In the genomic region with DNA sequence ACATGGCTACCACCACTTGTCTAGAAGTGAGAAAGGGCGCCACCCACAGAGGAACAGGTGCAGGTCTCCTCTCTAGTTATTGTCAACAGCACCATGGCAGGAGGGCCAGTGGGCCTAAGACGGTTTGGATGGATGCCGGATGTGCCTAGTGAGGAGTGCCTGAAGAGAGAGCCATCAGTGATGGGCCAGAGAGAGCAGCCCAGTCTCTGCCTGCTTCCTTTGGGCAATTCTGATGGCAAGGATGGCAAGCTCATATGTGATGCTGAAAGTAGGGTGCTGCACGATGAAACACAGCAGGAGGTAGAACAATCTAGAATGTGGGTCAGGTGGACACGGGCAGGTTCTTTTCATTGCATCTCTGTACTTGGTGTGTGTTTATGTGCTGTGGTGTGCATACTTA, we compare ENCODE assay signal across 24 mouse cellular contexts.
DNase-seq lines count a peak whose midpoint lies in the region; ATAC-seq and TF ChIP-seq lines count a peak whose summit lies in the region.
"Had no signal": no experiment of that assay in that cellular context is flagged by ENCODE, and none has a peak within 500 bp of the region (broad histone marks: within the 10 kb centered on the region; RNA-seq: fewer than 3 reads in every experiment).

No protein-coding gene starts in this region.

- no peaks in the 10 kb centered on the region for H3K9me3 ChIP-seq in embryonic facial prominence, embryonic 14.5 days (ENCODE audit: control insufficient read depth, low read length)
- 0 out of 2 replicates have a peak, but pooled peaks cover 4% of the 10 kb centered on the region for H3K9me3 ChIP-seq in embryonic facial prominence, embryonic 10.5 days
- H3K9me3 ChIP-seq in hindbrain, embryonic 10.5 days: no peaks in the 10 kb centered on the region
- no peaks in the 10 kb centered on the region for H3K9me3 ChIP-seq in hindbrain, embryonic 11.5 days (ENCODE audit: control insufficient read depth, low read length)
- no peaks in the 10 kb centered on the region for H3K9me3 ChIP-seq in neural tube, embryonic 13.5 days
- H3K9me3 ChIP-seq: forebrain, embryonic 12.5 days; forebrain, embryonic 15.5 days; G1E had no signal

- 86% methylated on average over 5 of the region's 5 CpGs for WGBS in embryonic facial prominence, embryonic 14.5 days
- WGBS in embryonic facial prominence, embryonic 10.5 days: 89% methylated on average over 5 of the region's 5 CpGs
- 88% methylated on average over 5 of the region's 5 CpGs for WGBS in hindbrain, embryonic 10.5 days
- 93% methylated on average over 5 of the region's 5 CpGs for WGBS in hindbrain, embryonic 11.5 days
- WGBS in neural tube, embryonic 13.5 days: 88% methylated on average over 5 of the region's 5 CpGs

- 0 out of 2 replicates have a peak, but pooled peaks have one; percentile 19 for ATAC-seq in embryonic facial prominence, embryonic 14.5 days (ENCODE audit: low read depth)
- ATAC-seq in hindbrain, embryonic 11.5 days (ENCODE audit: low FRiP score): no peak
- 0 out of 2 replicates have a peak, but pooled peaks have one; percentile 9 for ATAC-seq in neural tube, embryonic 13.5 days (ENCODE audit: low read depth)
- ATAC-seq: activated CD4-positive, CD25-positive, alpha-beta regulatory T cell, adult 4 months; CD4-positive, CD25-positive, alpha-beta regulatory T cell, adult 4 months; forebrain, embryonic 15.5 days; forebrain, postnatal 0 days; Patski had no signal

- intact Hi-C loops in gastrocnemius, adult 2 months (cut with DNase I): no loop called here

- H3K27ac ChIP-seq in embryonic facial prominence, embryonic 14.5 days (replicated peaks; ENCODE audit: low read depth, low read length): no peak overlapping the region
- H3K27ac ChIP-seq in embryonic facial prominence, embryonic 10.5 days (replicated peaks): no peak overlapping the region
- H3K27ac ChIP-seq in gastrocnemius, adult 2 months: peak overlapping the region; percentile 31
- H3K27ac ChIP-seq in hindbrain, embryonic 10.5 days: 0 out of 2 replicates have a peak overlapping the region, but pooled peaks have one; percentile 23
- H3K27ac ChIP-seq in hindbrain, embryonic 11.5 days (ENCODE audit: low read depth, low read length): no peak overlapping the region
- 0 out of 2 replicates have a peak overlapping the region, but pooled peaks have one; percentile 68 for H3K27ac ChIP-seq in neural tube, embryonic 13.5 days (replicated peaks)
- H3K27ac ChIP-seq: embryonic facial prominence, embryonic 13.5 days; forebrain, embryonic 12.5 days; forebrain, embryonic 15.5 days had no signal

- peaks cover 8% of the 10 kb centered on the region for H3K4me1 ChIP-seq in embryonic facial prominence, embryonic 14.5 days (ENCODE audit: control insufficient read depth, insufficient read depth, low read length)
- peaks cover 14% of the 10 kb centered on the region for H3K4me1 ChIP-seq in embryonic facial prominence, embryonic 10.5 days
- peaks cover 9% of the 10 kb centered on the region for H3K4me1 ChIP-seq in hindbrain, embryonic 10.5 days (replicated peaks)
- no peaks in the 10 kb centered on the region for H3K4me1 ChIP-seq in hindbrain, embryonic 11.5 days (replicated peaks; ENCODE audit: control insufficient read depth, insufficient read depth, low read length)
- peaks cover 31% of the 10 kb centered on the region for H3K4me1 ChIP-seq in neural tube, embryonic 13.5 days (replicated peaks)
- H3K4me1 ChIP-seq: forebrain, embryonic 15.5 days had no signal

- no peak for TF ChIP-seq CTCF in gastrocnemius, adult 2 months (IDR thresholded peaks at IDR 0.05)

- H3K27me3 ChIP-seq in embryonic facial prominence, embryonic 14.5 days (replicated peaks; ENCODE audit: control insufficient read depth, insufficient read depth, low read length): no peaks in the 10 kb centered on the region
- H3K27me3 ChIP-seq in embryonic facial prominence, embryonic 10.5 days (replicated peaks; ENCODE audit: low read depth, poor library complexity, severe bottlenecking): no peaks in the 10 kb centered on the region
- H3K27me3 ChIP-seq in hindbrain, embryonic 10.5 days (ENCODE audit: insufficient read depth, poor library complexity, severe bottlenecking): no peaks in the 10 kb centered on the region
- no peaks in the 10 kb centered on the region for H3K27me3 ChIP-seq in hindbrain, embryonic 11.5 days (ENCODE audit: control insufficient read depth, insufficient read depth, low read length)
- no peaks in the 10 kb centered on the region for H3K27me3 ChIP-seq in neural tube, embryonic 13.5 days
- H3K27me3 ChIP-seq: embryonic facial prominence, embryonic 13.5 days; forebrain, embryonic 12.5 days; forebrain, embryonic 15.5 days had no signal

- DNase-seq in embryonic facial prominence, embryonic 14.5 days (ENCODE audit: low spot score): no peak
- DNase-seq in embryonic facial prominence, embryonic 10.5 days (ENCODE audit: low spot score): no peak
- no peak for DNase-seq in gastrocnemius, adult 2 months
- no peak for DNase-seq in gastrocnemius, postnatal 10 days
- DNase-seq in hindbrain, embryonic 10.5 days (ENCODE audit: low spot score): no peak
- DNase-seq in hindbrain, embryonic 11.5 days (ENCODE audit: low spot score): no peak
- DNase-seq in neural tube, embryonic 10.5 days (ENCODE audit: extremely low spot score, low spot score): no peak
- DNase-seq: adrenal gland, adult 8-10 months; adrenal gland, postnatal 36 days; B cell, adult 2 months; cerebellum, adult 11-12 months; cerebellum, adult 2 months; cerebellum, adult 9-10 months; cerebellum, postnatal 10 days; cerebellum, postnatal 25 days; forebrain, postnatal 0 days had no signal

- H3K4me3 ChIP-seq in embryonic facial prominence, embryonic 14.5 days (ENCODE audit: low read depth, low read length): no peak overlapping the region
- no peak overlapping the region for H3K4me3 ChIP-seq in embryonic facial prominence, embryonic 10.5 days
- no peak overlapping the region for H3K4me3 ChIP-seq in gastrocnemius, adult 2 months
- no peak overlapping the region for H3K4me3 ChIP-seq in hindbrain, embryonic 10.5 days
- H3K4me3 ChIP-seq in hindbrain, embryonic 11.5 days (ENCODE audit: low read depth, low read length): no peak overlapping the region
- no peak overlapping the region for H3K4me3 ChIP-seq in neural tube, embryonic 13.5 days
- H3K4me3 ChIP-seq: embryonic facial prominence, embryonic 13.5 days; forebrain, embryonic 12.5 days; forebrain, embryonic 15.5 days had no signal

- H3K36me3 ChIP-seq in embryonic facial prominence, embryonic 14.5 days (ENCODE audit: control insufficient read depth, insufficient read depth, low read length): no peaks in the 10 kb centered on the region
- no peaks in the 10 kb centered on the region for H3K36me3 ChIP-seq in embryonic facial prominence, embryonic 10.5 days (replicated peaks)
- H3K36me3 ChIP-seq in hindbrain, embryonic 10.5 days: no peaks in the 10 kb centered on the region
- H3K36me3 ChIP-seq in hindbrain, embryonic 11.5 days (ENCODE audit: control insufficient read depth, insufficient read depth, low read length): no peaks in the 10 kb centered on the region
- no peaks in the 10 kb centered on the region for H3K36me3 ChIP-seq in neural tube, embryonic 13.5 days
- H3K36me3 ChIP-seq: embryonic facial prominence, embryonic 13.5 days; forebrain, embryonic 12.5 days; forebrain, embryonic 15.5 days; G1E had no signal

- H3K4me2 ChIP-seq in embryonic facial prominence, embryonic 14.5 days (ENCODE audit: low read depth, low read length): no peak overlapping the region
- H3K4me2 ChIP-seq in hindbrain, embryonic 11.5 days (replicated peaks; ENCODE audit: low read depth, low read length): no peak overlapping the region
- H3K4me2 ChIP-seq in neural tube, embryonic 13.5 days: no peak overlapping the region
- H3K4me2 ChIP-seq: embryonic facial prominence, embryonic 13.5 days; forebrain, embryonic 12.5 days; forebrain, embryonic 15.5 days had no signal

- no peak overlapping the region for H3K9ac ChIP-seq in embryonic facial prominence, embryonic 14.5 days (ENCODE audit: low read depth, low read length)
- H3K9ac ChIP-seq in hindbrain, embryonic 11.5 days (ENCODE audit: low read depth, low read length): no peak overlapping the region
- no peak overlapping the region for H3K9ac ChIP-seq in neural tube, embryonic 13.5 days
- H3K9ac ChIP-seq: embryonic facial prominence, embryonic 13.5 days; forebrain, embryonic 12.5 days; forebrain, embryonic 15.5 days; forebrain, postnatal 0 days had no signal

Comparison
In these comparisons a context has a peak if more than half of its experiments do, and no peak if none do; other contexts are left out.
1. H3K27ac ChIP-seq: peak in gastrocnemius, adult 2 months (single experiment), hindbrain, embryonic 10.5 days (single experiment) and neural tube, embryonic 13.5 days (single experiment); none in embryonic facial prominence, embryonic 14.5 days (single experiment), embryonic facial prominence, embryonic 10.5 days (single experiment) and hindbrain, embryonic 11.5 days (single experiment).